Mouse (Mus musculus) CD4-positive naive resting alpha-beta T cell, adult 57 days (primary cell): Measurements from ENCODE around the gene Gm26657. TPM values are rescaled to one million over a fixed set of nuclear protein-coding genes. Genes with fewer than 3 reads are reported as not detected.

Experiments used
- total RNA-seq: library from RNA; stranded (reverse); gene quantifications from one replicate; pipeline ENCODE4 v1.2.4, GENCODE M21; 2023

The Gm26657 gene
- total RNA-seq: not detected

DNA sequence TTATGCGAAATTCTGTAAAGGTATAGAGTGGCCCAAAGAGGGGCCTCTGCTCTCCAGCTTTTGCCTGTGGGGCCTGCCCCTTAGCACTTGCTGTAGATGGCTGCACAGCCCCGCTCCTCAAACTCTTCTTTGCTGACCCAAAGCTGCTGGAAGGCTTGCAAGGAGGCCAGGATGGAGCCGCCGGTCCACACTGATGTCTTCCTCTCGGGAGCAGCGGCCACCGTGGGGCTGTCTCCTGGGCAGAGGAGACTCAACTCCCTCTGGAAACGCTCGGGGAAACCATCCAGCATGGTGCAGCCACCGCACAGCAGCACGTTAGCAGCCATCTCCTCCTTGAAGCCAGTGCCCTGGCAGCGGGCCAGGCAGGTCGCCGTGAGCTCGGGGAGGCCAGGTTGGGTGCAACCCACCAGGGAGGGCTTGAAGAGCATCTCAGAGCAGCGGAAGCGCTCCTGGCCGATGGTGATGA, at the start of gene Gm26657:
Gene Gm26657, plus strand, starts transcription at position 51 of the 466 bp plus-strand sequence.

DNA sequence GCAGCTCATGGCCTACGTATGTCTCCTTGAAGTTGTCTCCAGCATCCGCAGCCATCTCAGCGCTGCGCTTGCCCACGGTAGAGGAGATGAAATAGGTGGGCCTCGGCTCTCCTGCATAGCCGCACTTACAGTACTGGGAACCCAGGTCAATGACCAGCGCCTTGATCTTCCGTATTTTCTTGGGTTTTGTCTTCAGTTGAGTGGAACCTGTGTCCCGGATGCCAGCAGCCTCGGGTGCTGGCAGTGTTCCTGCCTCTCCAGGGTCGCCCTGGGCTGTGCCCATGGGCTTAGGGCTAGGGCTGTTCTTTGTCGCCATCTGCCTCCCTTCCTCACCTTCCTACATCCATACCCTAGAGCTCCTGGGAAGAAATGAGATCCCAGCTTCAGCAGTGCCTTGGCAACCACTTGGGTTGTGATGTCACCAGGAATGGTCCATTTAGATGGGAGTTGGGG, 1.2 kb downstream of the Gm26657 start, which contains the start of gene Actl7b:
Gene Actl7b, minus strand, starts transcription at position 403 of the 453 bp plus-strand sequence.

DNA sequence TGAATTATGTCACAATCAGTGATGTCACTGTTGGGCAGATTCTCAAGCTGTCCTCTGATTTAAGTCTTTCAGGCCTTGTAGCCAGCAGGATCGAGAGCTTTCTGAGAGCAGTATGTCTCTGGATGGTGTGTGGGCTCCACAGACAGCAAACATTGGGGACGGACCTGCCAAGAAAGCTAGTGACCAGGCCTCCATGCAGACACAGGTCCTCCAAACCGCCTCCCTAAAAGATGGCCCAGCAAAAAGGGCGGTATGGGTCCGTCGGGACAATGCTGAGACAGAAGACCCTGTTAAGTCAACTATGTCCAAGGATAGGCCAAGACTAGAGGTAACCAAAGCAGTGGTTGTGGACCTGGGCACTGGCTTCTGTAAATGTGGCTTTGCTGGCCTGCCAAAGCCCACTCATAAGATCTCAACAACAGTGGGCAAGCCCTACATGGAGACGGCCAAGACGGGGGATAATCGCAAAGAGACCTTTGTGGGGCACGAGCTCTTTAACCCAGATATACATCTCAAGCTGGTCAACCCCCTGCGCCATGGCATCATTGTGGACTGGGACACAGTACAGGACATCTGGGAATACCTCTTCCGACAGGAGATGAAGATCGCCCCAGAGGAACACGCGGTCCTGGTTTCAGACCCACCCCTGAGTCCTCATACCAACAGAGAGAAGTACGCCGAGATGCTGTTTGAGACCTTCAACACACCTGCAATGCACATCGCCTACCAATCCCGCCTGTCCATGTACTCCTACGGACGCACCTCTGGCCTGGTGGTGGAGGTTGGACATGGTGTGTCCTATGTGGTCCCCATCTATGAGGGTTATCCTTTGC, 3.7 kb downstream of the Gm26657 start, which contains the start of gene Actl7a:
Gene Actl7a, plus strand, starts transcription at position 51 of the 833 bp plus-strand sequence.

Other genes with a start within 250 kb of the Gm26657 start
- gene Actl7b, start 1.4 kb downstream of the Gm26657 start, total RNA-seq: 0.41 TPM
- not detected for gene Actl7a, start 3.3 kb downstream of the Gm26657 start, total RNA-seq
- gene Elp1, start 62.3 kb downstream of the Gm26657 start, total RNA-seq: 37.6 TPM
- 17.5 TPM for gene Fam206a, start 62.3 kb downstream of the Gm26657 start, total RNA-seq
- gene Ctnnal1, start 125.1 kb downstream of the Gm26657 start, total RNA-seq: 3.5 TPM
- gene Tmem245, start 207.4 kb downstream of the Gm26657 start, total RNA-seq: 37.0 TPM